ENCODE assay signal across 13 mouse cellular contexts in genomic region chr6:89046476-89046875, GRCm38 (mm10).
DNase-seq lines count a peak whose midpoint lies in the region; ATAC-seq and TF ChIP-seq lines count a peak whose summit lies in the region.
"Had no signal": no experiment of that assay in that cellular context is flagged by ENCODE, and none has a peak within 500 bp of the region (broad histone marks: within the 10 kb centered on the region; RNA-seq: fewer than 3 reads in every experiment).

No protein-coding gene starts in this region.

- no peak for DNase-seq in gastrocnemius, adult 2 months
- no peak for DNase-seq in gastrocnemius, postnatal 25 days
- peak; percentile 36 to 63 for DNase-seq in left cerebral cortex, postnatal 14 days (ENCODE audit: low spot score in 2 of 2)
- DNase-seq in left cerebral cortex, postnatal 25 days (ENCODE audit: low spot score in 2 of 2): no peak
- DNase-seq in thymus, postnatal 4 days: peak; percentile 70
- DNase-seq in thymus, adult 18-20 months: no peak
- DNase-seq: adrenal gland, postnatal 36 days; cerebellum, adult 8-10 months had no signal

- no peaks in the 10 kb centered on the region for H3K36me3 ChIP-seq in intestine, embryonic 16.5 days (ENCODE audit: control insufficient read depth, insufficient read depth, low read length)
- H3K36me3 ChIP-seq: embryonic facial prominence, embryonic 15.5 days; heart, embryonic 12.5 days had no signal

- no peak overlapping the region for H3K9ac ChIP-seq in intestine, embryonic 16.5 days (ENCODE audit: low read depth, low read length)
- H3K9ac ChIP-seq: embryonic facial prominence, embryonic 15.5 days; heart, embryonic 12.5 days had no signal

- intact Hi-C loops in gastrocnemius, adult 2 months (cut with DNase I): no loop called here
- intact Hi-C loops in left cerebral cortex, postnatal 14 days (cut with DNase I): loop anchor here (5.0 to 10.0 kb wide), 2 partner anchors 191 to 308 kb away; no protein-coding TSS in a partner anchor
- intact Hi-C loops in left cerebral cortex, postnatal 25 days (cut with DNase I): loop anchor here (5.0 to 10.0 kb wide), 4 partner anchors 74 to 588 kb away; no protein-coding TSS in a partner anchor

- 86% methylated on average over 2 of the region's 2 CpGs for WGBS in intestine, embryonic 16.5 days

- peak; percentile 38 for TF ChIP-seq CTCF in gastrocnemius, adult 2 months (IDR thresholded peaks at IDR 0.05)

- no peak overlapping the region for H3K4me2 ChIP-seq in intestine, embryonic 16.5 days (ENCODE audit: low read depth, low read length)
- H3K4me2 ChIP-seq: embryonic facial prominence, embryonic 15.5 days; heart, embryonic 12.5 days had no signal

- no peak for ATAC-seq in activated CD4-positive, CD25-positive, alpha-beta regulatory T cell, adult 4 months
- no peak for ATAC-seq in intestine, embryonic 16.5 days

- H3K27ac ChIP-seq in gastrocnemius, adult 2 months: no peak overlapping the region
- no peak overlapping the region for H3K27ac ChIP-seq in intestine, embryonic 16.5 days (ENCODE audit: low read length)
- H3K27ac ChIP-seq: embryonic facial prominence, embryonic 15.5 days had no signal

- no peak overlapping the region for H3K4me3 ChIP-seq in gastrocnemius, adult 2 months
- no peak overlapping the region for H3K4me3 ChIP-seq in intestine, embryonic 16.5 days (ENCODE audit: low read length)
- H3K4me3 ChIP-seq: embryonic facial prominence, embryonic 15.5 days; heart, embryonic 12.5 days; myocyte had no signal

- no peaks in the 10 kb centered on the region for H3K4me1 ChIP-seq in intestine, embryonic 16.5 days (ENCODE audit: control insufficient read depth, insufficient read depth, low read length)
- H3K4me1 ChIP-seq: embryonic facial prominence, embryonic 15.5 days; heart, embryonic 12.5 days had no signal

- H3K9me3 ChIP-seq in intestine, embryonic 16.5 days (ENCODE audit: control insufficient read depth, low read length): no peaks in the 10 kb centered on the region
- H3K9me3 ChIP-seq: embryonic facial prominence, embryonic 15.5 days had no signal

- H3K27me3 ChIP-seq in intestine, embryonic 16.5 days (replicated peaks; ENCODE audit: control insufficient read depth, insufficient read depth, low read length): no peaks in the 10 kb centered on the region; the same call in 1 of the 2 replicates
- H3K27me3 ChIP-seq: embryonic facial prominence, embryonic 15.5 days had no signal

Comparison
In these comparisons a context has a peak if more than half of its experiments do, and no peak if none do; other contexts are left out.
1. DNase-seq: peak in left cerebral cortex, postnatal 14 days (2 of 2) and thymus, postnatal 4 days (single experiment); none in gastrocnemius, adult 2 months (single experiment), gastrocnemius, postnatal 25 days (single experiment), left cerebral cortex, postnatal 25 days (0 of 2) and thymus, adult 18-20 months (0 of 2).